In the genomic region with DNA sequence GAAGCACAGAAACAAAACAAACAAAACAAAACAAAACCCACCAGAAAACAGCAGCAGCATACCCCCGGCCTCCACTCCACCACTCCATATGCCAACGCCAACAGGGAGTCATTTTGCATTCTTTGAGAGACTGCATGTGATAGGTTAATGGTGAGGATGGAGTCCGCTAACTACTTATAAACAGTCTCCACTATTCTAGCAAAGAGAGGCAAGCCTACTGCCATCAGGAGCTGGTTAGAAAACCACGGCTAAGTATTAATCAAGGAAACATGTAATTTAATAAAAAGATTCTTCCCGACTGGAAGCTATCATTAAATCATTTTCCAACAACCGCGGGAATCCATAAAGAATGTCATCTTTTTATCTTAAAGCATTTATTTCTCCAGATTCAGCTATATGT, we compare ENCODE assay signal across 20 mouse cellular contexts.
DNase-seq lines count a peak whose midpoint lies in the region; ATAC-seq lines count a peak whose summit lies in the region.
"Had no signal": no experiment of that assay in that cellular context is flagged by ENCODE, and none has a peak within 500 bp of the region (broad histone marks: within the 10 kb centered on the region; RNA-seq: fewer than 3 reads in every experiment).

No protein-coding gene starts in this region.

- DNase-seq in kidney, adult 18-20 months, result no peak
- no peak for DNase-seq in kidney, postnatal 36 days
- DNase-seq: adrenal gland, adult 2 months; adrenal gland, postnatal 10 days; adrenal gland, postnatal 25 days; cerebellum, adult 11 months; cerebellum, adult 18-20 months; cerebellum, adult 8-10 months; cerebellum, adult 9-11 months; cerebellum, postnatal 14 days; cerebellum, postnatal 36 days; embryo, embryonic 11 days had no signal

- WGBS in embryonic facial prominence, embryonic 12.5 days, result 63% methylated on average over 7 of the region's 7 CpGs
- 36% methylated on average over 7 of the region's 7 CpGs for WGBS in embryonic facial prominence, embryonic 13.5 days
- 51% methylated on average over 7 of the region's 7 CpGs for WGBS in embryonic facial prominence, embryonic 15.5 days

- no peaks in the 10 kb centered on the region for H3K36me3 ChIP-seq in embryonic facial prominence, embryonic 12.5 days
- H3K36me3 ChIP-seq in embryonic facial prominence, embryonic 13.5 days, result no peaks in the 10 kb centered on the region
- H3K36me3 ChIP-seq in embryonic facial prominence, embryonic 15.5 days, result no peaks in the 10 kb centered on the region
- H3K36me3 ChIP-seq: forebrain, embryonic 10.5 days; forebrain, embryonic 12.5 days had no signal

- H3K4me2 ChIP-seq in embryonic facial prominence, embryonic 12.5 days (replicated peaks), result no peak overlapping the region
- H3K4me2 ChIP-seq in embryonic facial prominence, embryonic 13.5 days, result peak overlapping the region; percentile 11; the same call in 1 of the 2 replicates
- no peak overlapping the region for H3K4me2 ChIP-seq in embryonic facial prominence, embryonic 15.5 days (replicated peaks)
- H3K4me2 ChIP-seq: forebrain, embryonic 12.5 days had no signal

- H3K27me3 ChIP-seq in embryonic facial prominence, embryonic 12.5 days, result no peaks in the 10 kb centered on the region
- no peaks in the 10 kb centered on the region for H3K27me3 ChIP-seq in embryonic facial prominence, embryonic 13.5 days
- H3K27me3 ChIP-seq in embryonic facial prominence, embryonic 15.5 days, result no peaks in the 10 kb centered on the region
- H3K27me3 ChIP-seq: forebrain, embryonic 12.5 days had no signal

- H3K27ac ChIP-seq in embryonic facial prominence, embryonic 12.5 days, result peak overlapping the region; percentile 65
- H3K27ac ChIP-seq in embryonic facial prominence, embryonic 13.5 days, result peak overlapping the region; percentile 71; the same call in 1 of the 2 replicates
- H3K27ac ChIP-seq in embryonic facial prominence, embryonic 15.5 days (replicated peaks), result peak overlapping the region; percentile 58; the same call in 1 of the 2 replicates
- H3K27ac ChIP-seq: forebrain, embryonic 10.5 days; forebrain, embryonic 12.5 days had no signal

- H3K9me3 ChIP-seq in embryonic facial prominence, embryonic 12.5 days, result no peaks in the 10 kb centered on the region
- no peaks in the 10 kb centered on the region for H3K9me3 ChIP-seq in embryonic facial prominence, embryonic 13.5 days
- H3K9me3 ChIP-seq in embryonic facial prominence, embryonic 15.5 days (replicated peaks), result no peaks in the 10 kb centered on the region
- H3K9me3 ChIP-seq: forebrain, embryonic 10.5 days; forebrain, embryonic 12.5 days had no signal

- no peaks in the 10 kb centered on the region for H3K4me1 ChIP-seq in embryonic facial prominence, embryonic 12.5 days
- H3K4me1 ChIP-seq in embryonic facial prominence, embryonic 13.5 days, result peaks cover 7% of the 10 kb centered on the region
- 0 out of 2 replicates have a peak, but pooled peaks cover 2% of the 10 kb centered on the region for H3K4me1 ChIP-seq in embryonic facial prominence, embryonic 15.5 days
- H3K4me1 ChIP-seq: forebrain, embryonic 10.5 days; forebrain, embryonic 12.5 days had no signal

- no peak for ATAC-seq in embryonic facial prominence, embryonic 12.5 days (ENCODE audit: insufficient number of reproducible peaks, insufficient read depth, low FRiP score, low TSS enrichment)
- no peak for ATAC-seq in embryonic facial prominence, embryonic 13.5 days (ENCODE audit: insufficient number of reproducible peaks, insufficient read depth, low FRiP score, low TSS enrichment, low read depth)
- peak; percentile 57 for ATAC-seq in embryonic facial prominence, embryonic 15.5 days (ENCODE audit: insufficient number of reproducible peaks, low FRiP score, low TSS enrichment, low read depth)
- ATAC-seq: forebrain, embryonic 14.5 days; forebrain, embryonic 16.5 days had no signal

- no peak overlapping the region for H3K4me3 ChIP-seq in embryonic facial prominence, embryonic 12.5 days
- no peak overlapping the region for H3K4me3 ChIP-seq in embryonic facial prominence, embryonic 13.5 days
- no peak overlapping the region for H3K4me3 ChIP-seq in embryonic facial prominence, embryonic 15.5 days (replicated peaks)
- H3K4me3 ChIP-seq: erythroblast, embryonic 14.5 days; forebrain, embryonic 10.5 days; forebrain, embryonic 12.5 days had no signal

- H3K9ac ChIP-seq in embryonic facial prominence, embryonic 12.5 days, result no peak overlapping the region
- no peak overlapping the region for H3K9ac ChIP-seq in embryonic facial prominence, embryonic 13.5 days
- H3K9ac ChIP-seq in embryonic facial prominence, embryonic 15.5 days, result no peak overlapping the region
- H3K9ac ChIP-seq: forebrain, embryonic 12.5 days had no signal
